Mouse (Mus musculus): ENCODE measurements around the gene Phf21a. TPM values are rescaled to one million over a fixed set of nuclear protein-coding genes. Genes with fewer than 3 reads are reported as not detected.

The Phf21a gene
- polyA plus RNA-seq, 1 experiment from 2014 or later = 36.3 TPM

DNA sequence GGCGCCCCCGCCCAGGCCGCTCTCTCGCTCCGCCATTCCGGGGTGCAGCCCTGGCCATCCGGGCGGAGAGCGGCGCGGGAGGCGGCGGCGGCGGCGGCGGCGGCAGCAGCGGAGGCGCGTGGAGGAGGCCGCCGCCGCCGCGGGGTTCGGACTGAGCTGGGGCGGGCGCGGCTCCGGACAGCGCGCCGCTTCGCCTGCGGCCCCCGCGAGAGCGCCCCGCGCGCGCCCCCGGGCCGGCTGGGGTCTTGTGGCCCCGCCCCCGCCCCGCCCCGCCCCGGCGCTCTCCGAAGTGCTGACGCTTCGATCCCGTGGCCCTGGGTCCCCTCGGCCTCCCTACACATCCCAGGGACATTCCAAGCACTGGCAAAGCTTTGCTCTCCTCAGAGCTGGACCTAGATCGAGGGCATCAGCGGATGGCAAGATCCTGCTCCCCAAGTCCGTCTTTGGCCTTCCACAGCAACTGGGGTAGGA lies 308.2 kb downstream of the Phf21a start, which contains the start of gene Mapk8ip1:
TSS of gene Mapk8ip1 (minus strand) at position 173 of the 471 bp plus-strand sequence.
- peak within 1 kb of the TSS; percentile 72 for H3K9ac ChIP-seq (ENCODE audit: low read depth, low read length)
- H3K27me3 ChIP-seq (ENCODE audit: control insufficient read depth, insufficient read depth, low read length) = no peaks in the 10 kb centered on the region; the same call in 1 of the 2 replicates
- ATAC-seq (ENCODE audit: low FRiP score, low TSS enrichment) = peak; percentile 81
- H3K36me3 ChIP-seq (ENCODE audit: control insufficient read depth, insufficient read depth, low read length) = peaks cover 23% of the 10 kb centered on the region
- H3K4me2 ChIP-seq (replicated peaks; ENCODE audit: low read depth, low read length) = peak within 1 kb of the TSS; percentile 88
- H3K27ac ChIP-seq (ENCODE audit: low read depth, low read length) = no peak within 1 kb of the TSS
- WGBS = 3% methylated on average over 14 of the region's 59 CpGs
- no peaks in the 10 kb centered on the region for H3K4me1 ChIP-seq (ENCODE audit: control insufficient read depth, insufficient read depth, low read length)
- H3K4me3 ChIP-seq (ENCODE audit: low read length) = peak within 1 kb of the TSS; percentile 57
- H3K9me3 ChIP-seq (ENCODE audit: control insufficient read depth, low read length) = no peaks in the 10 kb centered on the region

- no peak overlapping the region for H3K9ac ChIP-seq (ENCODE audit: low read depth, low read length)
- 88% methylated on average over 4 of the region's 4 CpGs for WGBS
- no peaks in the 10 kb centered on the region for H3K4me1 ChIP-seq (ENCODE audit: control insufficient read depth, insufficient read depth, low read length)
- no peak overlapping the region for H3K27ac ChIP-seq (ENCODE audit: low read depth, low read length)
- ATAC-seq (ENCODE audit: low FRiP score, low TSS enrichment) = no peak
- no peaks in the 10 kb centered on the region; the same call in 1 of the 2 replicates for H3K27me3 ChIP-seq (ENCODE audit: control insufficient read depth, insufficient read depth, low read length)
- H3K36me3 ChIP-seq (ENCODE audit: control insufficient read depth, insufficient read depth, low read length) = peaks cover 33% of the 10 kb centered on the region
- H3K4me3 ChIP-seq (ENCODE audit: low read length) = no peak overlapping the region
- no peak overlapping the region for H3K4me2 ChIP-seq (replicated peaks; ENCODE audit: low read depth, low read length)
- no peaks in the 10 kb centered on the region for H3K9me3 ChIP-seq (ENCODE audit: control insufficient read depth, low read length)
Observed at GRCm38 (mm10) chr2:92402591-92403326, 309.8 kb downstream of the Phf21a start.

DNA sequence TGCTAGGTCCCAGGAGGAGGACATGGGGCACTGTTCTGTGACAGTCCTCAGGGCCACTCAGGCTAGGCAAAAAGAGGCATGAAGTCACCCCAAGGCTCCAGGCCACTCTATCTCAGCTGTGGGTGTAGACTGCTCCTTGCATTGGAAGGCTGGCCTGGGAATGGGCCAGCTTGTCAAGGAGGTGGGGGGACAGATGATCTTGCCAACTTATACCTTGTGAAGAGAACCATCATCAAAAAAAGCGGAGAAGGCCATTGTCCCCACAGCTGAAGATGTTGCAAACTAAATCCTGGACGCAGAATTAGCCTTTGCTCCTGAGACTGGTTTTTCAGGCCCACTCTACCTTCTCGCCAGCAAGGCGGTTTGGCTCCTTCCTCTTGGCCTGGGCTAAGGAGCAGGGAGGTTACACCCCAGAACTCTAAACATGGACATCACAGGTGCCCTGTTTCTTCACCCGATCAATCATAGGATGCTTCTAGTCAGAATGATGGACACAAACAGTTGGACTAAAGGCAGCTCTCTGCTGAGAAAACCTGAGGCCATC lies 310.9 kb downstream of the Phf21a start:
- no peak overlapping the region for H3K4me2 ChIP-seq (replicated peaks; ENCODE audit: low read depth, low read length)
- no peak overlapping the region for H3K27ac ChIP-seq (ENCODE audit: low read depth, low read length)
- no peaks in the 10 kb centered on the region; the same call in 1 of the 2 replicates for H3K27me3 ChIP-seq (ENCODE audit: control insufficient read depth, insufficient read depth, low read length)
- H3K9ac ChIP-seq (ENCODE audit: low read depth, low read length) = no peak overlapping the region
- H3K36me3 ChIP-seq (ENCODE audit: control insufficient read depth, insufficient read depth, low read length) = peaks cover 44% of the 10 kb centered on the region
- no peak for ATAC-seq (ENCODE audit: low FRiP score, low TSS enrichment)
- H3K9me3 ChIP-seq (ENCODE audit: control insufficient read depth, low read length) = no peaks in the 10 kb centered on the region
- no peaks in the 10 kb centered on the region for H3K4me1 ChIP-seq (ENCODE audit: control insufficient read depth, insufficient read depth, low read length)
- H3K4me3 ChIP-seq (ENCODE audit: low read length) = no peak overlapping the region
- WGBS = 96% methylated on average over 5 of the region's 5 CpGs

- 85% methylated on average over 6 of the region's 6 CpGs for WGBS
- Histone ChIP-seq H3K4me1 (ENCODE audit: control insufficient read depth, insufficient read depth, low read length) (no peaks in the 10 kb centered on the region), H3K27ac (ENCODE audit: low read depth, low read length) (no peak overlapping the region), H3K4me3 (ENCODE audit: low read length) (no peak overlapping the region), H3K27me3 (ENCODE audit: control insufficient read depth, insufficient read depth, low read length) (no peaks in the 10 kb centered on the region; the same call in 1 of the 2 replicates), H3K4me2 (replicated peaks; ENCODE audit: low read depth, low read length) (no peak overlapping the region), H3K36me3 (ENCODE audit: control insufficient read depth, insufficient read depth, low read length) (peaks cover 53% of the 10 kb centered on the region), H3K9ac (ENCODE audit: low read depth, low read length) (no peak overlapping the region), H3K9me3 (ENCODE audit: control insufficient read depth, low read length) (no peaks in the 10 kb centered on the region)
- no peak for ATAC-seq (ENCODE audit: low FRiP score, low TSS enrichment)
Observed at GRCm38 (mm10) chr2:92404737-92405136, 311.8 kb downstream of the Phf21a start.

GRCm38 (mm10) chr2:92405687-92406086 lies 312.8 kb downstream of the Phf21a start:
- Histone ChIP-seq H3K4me3 (ENCODE audit: low read length) (no peak overlapping the region), H3K4me2 (replicated peaks; ENCODE audit: low read depth, low read length) (no peak overlapping the region), H3K9me3 (ENCODE audit: control insufficient read depth, low read length) (no peaks in the 10 kb centered on the region), H3K27me3 (ENCODE audit: control insufficient read depth, insufficient read depth, low read length) (no peaks in the 10 kb centered on the region; the same call in 1 of the 2 replicates), H3K9ac (ENCODE audit: low read depth, low read length) (no peak overlapping the region), H3K4me1 (ENCODE audit: control insufficient read depth, insufficient read depth, low read length) (no peaks in the 10 kb centered on the region), H3K36me3 (ENCODE audit: control insufficient read depth, insufficient read depth, low read length) (peaks cover 62% of the 10 kb centered on the region), H3K27ac (ENCODE audit: low read depth, low read length) (no peak overlapping the region)
- ATAC-seq (ENCODE audit: low FRiP score, low TSS enrichment) = no peak
- 93% methylated on average over 7 of the region's 7 CpGs for WGBS

- no peak overlapping the region for H3K9ac ChIP-seq (ENCODE audit: low read depth, low read length)
- H3K27me3 ChIP-seq (ENCODE audit: control insufficient read depth, insufficient read depth, low read length) = no peaks in the 10 kb centered on the region
- H3K36me3 ChIP-seq (ENCODE audit: control insufficient read depth, insufficient read depth, low read length) = peaks cover 89% of the 10 kb centered on the region
- no peak for ATAC-seq (ENCODE audit: low FRiP score, low TSS enrichment)
- no peaks in the 10 kb centered on the region for H3K9me3 ChIP-seq (ENCODE audit: control insufficient read depth, low read length)
- no peak overlapping the region for H3K4me3 ChIP-seq (ENCODE audit: low read length)
- H3K27ac ChIP-seq (ENCODE audit: low read depth, low read length) = no peak overlapping the region
- H3K4me1 ChIP-seq (ENCODE audit: control insufficient read depth, insufficient read depth, low read length) = no peaks in the 10 kb centered on the region
- 92% methylated on average over 18 of the region's 18 CpGs for WGBS
- no peak overlapping the region for H3K4me2 ChIP-seq (replicated peaks; ENCODE audit: low read depth, low read length)
Observed at GRCm38 (mm10) chr2:92408309-92409045, 315.6 kb downstream of the Phf21a start.

GRCm38 (mm10) chr2:92411705-92412104 lies 318.8 kb downstream of the Phf21a start:
- H3K4me1 ChIP-seq (ENCODE audit: control insufficient read depth, insufficient read depth, low read length) = no peaks in the 10 kb centered on the region
- H3K36me3 ChIP-seq (ENCODE audit: control insufficient read depth, insufficient read depth, low read length) = peaks cover 90% of the 10 kb centered on the region
- 93% methylated on average over 10 of the region's 10 CpGs for WGBS
- H3K9ac ChIP-seq (ENCODE audit: low read depth, low read length) = no peak overlapping the region
- no peak for ATAC-seq (ENCODE audit: low FRiP score, low TSS enrichment)
- no peak overlapping the region for H3K27ac ChIP-seq (ENCODE audit: low read depth, low read length)
- H3K4me3 ChIP-seq (ENCODE audit: low read length) = no peak overlapping the region
- no peaks in the 10 kb centered on the region for H3K27me3 ChIP-seq (ENCODE audit: control insufficient read depth, insufficient read depth, low read length)
- H3K9me3 ChIP-seq (ENCODE audit: control insufficient read depth, low read length) = no peaks in the 10 kb centered on the region
- H3K4me2 ChIP-seq (replicated peaks; ENCODE audit: low read depth, low read length) = no peak overlapping the region

Measured in kidney, embryonic 14.5 days (tissue).